Mouse (Mus musculus) right cerebral cortex, postnatal 10 days (tissue): Measurements from ENCODE around the gene Ccsap.

ENCODE experiments used
- DNase-seq, 2 experiments: peaks; one replicate each; pipeline ENCODE4 v3.0.0; 2021; ENCODE audit warnings: low spot score in 2 of 2

The Ccsap gene

GRCm38 (mm10) chr8:123805718-123806373, 54.2 kb downstream of the Ccsap start, which contains the start of gene Rab4a:
Gene Rab4a, plus strand, starts transcription at chr8:123805985.
- peak; percentile 91 to 92 for DNase-seq

GRCm38 (mm10) chr8:123805209-123805717, 54.7 kb downstream of the Ccsap start:
- no peak for DNase-seq

- DNase-seq, result no peak
Measured at GRCm38 (mm10) chr8:123804586-123804985, 55.4 kb downstream of the Ccsap start.

GRCm38 (mm10) chr8:123803639-123804038, 56.4 kb downstream of the Ccsap start:
- no peak for DNase-seq

GRCm38 (mm10) chr8:123801538-123801937, 58.5 kb downstream of the Ccsap start:
- no peak for DNase-seq

- no peak for DNase-seq
Measured at GRCm38 (mm10) chr8:123800867-123801266, 59.1 kb downstream of the Ccsap start.

GRCm38 (mm10) chr8:123799885-123800284, 60.1 kb downstream of the Ccsap start:
- DNase-seq, result no peak

GRCm38 (mm10) chr8:123799434-123799833, 60.6 kb downstream of the Ccsap start:
- DNase-seq, result no peak

- no peak for DNase-seq
Measured at GRCm38 (mm10) chr8:123797928-123798327, 62.1 kb downstream of the Ccsap start.

GRCm38 (mm10) chr8:123796758-123797157, 63.3 kb downstream of the Ccsap start:
- DNase-seq, result no peak

GRCm38 (mm10) chr8:123794766-123795165, 65.2 kb downstream of the Ccsap start:
- DNase-seq, result no peak

- no peak for DNase-seq
Measured at GRCm38 (mm10) chr8:123793900-123794299, 66.1 kb downstream of the Ccsap start.

- DNase-seq, result no peak
Measured at GRCm38 (mm10) chr8:123791845-123792225, 68.2 kb downstream of the Ccsap start.

GRCm38 (mm10) chr8:123791101-123791844, 68.7 kb downstream of the Ccsap start:
- DNase-seq, result no peak
